Mouse (Mus musculus) heart, embryonic 11.5 days (tissue): ENCODE measurements at regions not wholly inside any gene's neighbourhood (a gene's known extent, or its start where the extent isn't known, plus 50 kb on each side); places are given as distances from the start of the nearest gene placed in this dataset.

Source experiments
- ATAC-seq: fragments of 200-750 bp; cut with Nextera tagmentation; replicated peaks from 2 replicates; pipeline ENCODE4 v1.8.0; 2017; ENCODE audit warnings: moderate library complexity; ENCODE audit not compliant: insufficient number of reproducible peaks, low FRiP score, low TSS enrichment
- H3K27ac ChIP-seq: fragments of 300-500 bp; sonication (generic); 2 replicates; pipeline ENCODE4 v1.5.1; 2014; ENCODE audit warnings: mild to moderate bottlenecking, low read depth, low read length
- H3K27me3 ChIP-seq: fragments of 300-500 bp; sonication (generic); 2 replicates; pipeline ENCODE4 v1.6.1; 2014; ENCODE audit warnings: mild to moderate bottlenecking, low read length, mixed read lengths; ENCODE audit not compliant: control insufficient read depth, insufficient read depth
- H3K36me3 ChIP-seq: fragments of 300-500 bp; sonication (generic); 2 replicates; pipeline ENCODE4 v1.6.1; 2014; ENCODE audit warnings: mild to moderate bottlenecking, low read length, moderate library complexity, mixed read lengths; ENCODE audit not compliant: control insufficient read depth, insufficient read depth
- H3K4me1 ChIP-seq: fragments of 300-500 bp; sonication (generic); 2 replicates; pipeline ENCODE4 v1.6.1; 2014; ENCODE audit warnings: low read length; ENCODE audit not compliant: control insufficient read depth, insufficient read depth
- H3K4me2 ChIP-seq: fragments of 300-500 bp; sonication (generic); 2 replicates; pipeline ENCODE4 v1.6.1; 2014; ENCODE audit warnings: mild to moderate bottlenecking, moderate library complexity
- H3K4me3 ChIP-seq: fragments of 300-500 bp; sonication (generic); 2 replicates; pipeline ENCODE4 v1.5.1; 2014; ENCODE audit warnings: low read depth, low read length
- H3K9ac ChIP-seq: fragments of 300-500 bp; sonication (generic); 2 replicates; pipeline ENCODE4 v1.6.1; 2014; ENCODE audit warnings: mild to moderate bottlenecking, low read depth, low read length, moderate library complexity
- H3K9me3 ChIP-seq: fragments of 300-500 bp; sonication (generic); replicated peaks from 2 replicates; pipeline ENCODE4 v1.6.1; 2016; ENCODE audit warnings: low read length; ENCODE audit not compliant: control insufficient read depth
- WGBS: fragments of 180-500 bp; shearing (Covaris S2); extraction: QIAGEN DNeasy Blood & Tissue Kit; methylation state at CpG from one replicate; pipeline ENCODE4 v1.1.7; 2014; ENCODE audit not compliant: insufficient replicate concordance; 5-methylcytosine and 5-hydroxymethylcytosine counted together

DNA sequence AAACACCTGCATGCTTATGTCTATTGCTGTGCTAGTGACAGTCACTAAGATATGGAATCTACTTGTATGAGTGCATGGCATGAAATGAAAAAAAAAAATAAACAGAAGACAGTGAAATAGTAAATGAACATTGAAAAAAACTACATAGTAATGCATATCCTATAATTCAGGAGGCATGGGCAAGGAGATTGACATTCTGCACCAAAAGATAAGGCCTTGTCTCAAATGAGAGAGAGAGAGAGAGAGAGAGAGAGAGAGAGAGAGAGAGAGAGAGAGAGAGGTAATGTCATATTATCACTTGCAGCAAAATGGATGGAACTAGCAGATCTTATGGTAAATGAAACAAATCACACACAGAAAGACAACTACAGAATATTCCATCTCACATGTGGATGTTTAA, 115.4 kb downstream of the Ube2e3 start:
- Histone ChIP-seq H3K27ac (no peak overlapping the region), H3K9me3 (no peaks in the 10 kb centered on the region), H3K4me1 (no peaks in the 10 kb centered on the region), H3K36me3 (no peaks in the 10 kb centered on the region), H3K9ac (no peak overlapping the region), H3K27me3 (no peaks in the 10 kb centered on the region), H3K4me2 (no peak overlapping the region), H3K4me3 (no peak overlapping the region)
- no peak for ATAC-seq

GRCm38 (mm10) chr2:78983944-78984498, 116.1 kb downstream of the Ube2e3 start:
- no peak overlapping the region for H3K27ac ChIP-seq
- ATAC-seq, result no peak
- H3K9ac ChIP-seq, result no peak overlapping the region
- no peaks in the 10 kb centered on the region for H3K9me3 ChIP-seq
- WGBS, result 65% methylated on average over 5 of the region's 5 CpGs
- no peaks in the 10 kb centered on the region for H3K36me3 ChIP-seq
- no peaks in the 10 kb centered on the region for H3K4me1 ChIP-seq
- no peak overlapping the region for H3K4me2 ChIP-seq
- H3K27me3 ChIP-seq, result no peaks in the 10 kb centered on the region
- H3K4me3 ChIP-seq, result no peak overlapping the region

GRCm38 (mm10) chr2:78986984-78987383, 119.1 kb downstream of the Ube2e3 start:
- Histone ChIP-seq H3K9ac (no peak overlapping the region), H3K27me3 (no peaks in the 10 kb centered on the region)
- WGBS, result 85% methylated on average over 7 of the region's 7 CpGs

DNA sequence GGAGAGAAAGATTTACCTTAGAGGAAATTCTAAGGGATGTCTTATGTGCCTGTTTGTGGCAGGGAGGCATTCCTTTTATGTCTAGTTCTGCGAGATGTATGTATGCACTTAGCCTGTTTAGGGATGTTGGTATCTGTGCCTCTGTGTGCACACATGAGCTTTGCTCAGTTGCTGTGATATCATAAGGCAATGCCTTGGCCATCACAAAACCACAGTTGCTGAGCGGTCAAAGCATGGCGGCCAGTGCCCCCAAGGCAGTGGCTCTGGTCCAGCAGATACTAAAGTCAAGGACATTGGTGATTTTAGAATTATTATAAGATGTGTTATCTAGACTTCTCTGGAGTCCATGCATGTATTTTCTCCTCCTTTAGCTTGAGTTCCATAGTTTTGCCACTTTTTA, 119.5 kb downstream of the Ube2e3 start:
- no peaks in the 10 kb centered on the region for H3K27me3 ChIP-seq
- H3K9ac ChIP-seq, result no peak overlapping the region
- peaks cover 7% of the 10 kb centered on the region; the same call in 1 of the 2 replicates for H3K4me1 ChIP-seq
- H3K9me3 ChIP-seq, result no peaks in the 10 kb centered on the region
- no peak overlapping the region for H3K4me2 ChIP-seq
- H3K4me3 ChIP-seq, result no peak overlapping the region
- H3K27ac ChIP-seq, result no peak overlapping the region
- ATAC-seq, result no peak
- no peaks in the 10 kb centered on the region for H3K36me3 ChIP-seq
- WGBS, result 89% methylated on average over 3 of the region's 3 CpGs

More at GRCm38 (mm10) chr2:78986984-78987383, 119.1 kb downstream of the Ube2e3 start:
- peaks cover 7% of the 10 kb centered on the region; the same call in 1 of the 2 replicates for H3K4me1 ChIP-seq
- H3K27ac ChIP-seq, result no peak overlapping the region
- no peak overlapping the region for H3K4me3 ChIP-seq
- H3K9me3 ChIP-seq, result no peaks in the 10 kb centered on the region
- ATAC-seq, result no peak
- no peaks in the 10 kb centered on the region for H3K36me3 ChIP-seq
- H3K4me2 ChIP-seq, result no peak overlapping the region

- 86% methylated on average over 2 of the region's 2 CpGs for WGBS
- peaks cover 7% of the 10 kb centered on the region; the same call in 1 of the 2 replicates for H3K4me1 ChIP-seq
- no peaks in the 10 kb centered on the region for H3K36me3 ChIP-seq
- no peak overlapping the region for H3K9ac ChIP-seq
- H3K27ac ChIP-seq, result no peak overlapping the region
- H3K9me3 ChIP-seq, result no peaks in the 10 kb centered on the region
- no peaks in the 10 kb centered on the region for H3K27me3 ChIP-seq
- no peak overlapping the region for H3K4me3 ChIP-seq
- no peak for ATAC-seq
- no peak overlapping the region for H3K4me2 ChIP-seq
Observed at GRCm38 (mm10) chr2:78988224-78988623, 120.3 kb downstream of the Ube2e3 start.

DNA sequence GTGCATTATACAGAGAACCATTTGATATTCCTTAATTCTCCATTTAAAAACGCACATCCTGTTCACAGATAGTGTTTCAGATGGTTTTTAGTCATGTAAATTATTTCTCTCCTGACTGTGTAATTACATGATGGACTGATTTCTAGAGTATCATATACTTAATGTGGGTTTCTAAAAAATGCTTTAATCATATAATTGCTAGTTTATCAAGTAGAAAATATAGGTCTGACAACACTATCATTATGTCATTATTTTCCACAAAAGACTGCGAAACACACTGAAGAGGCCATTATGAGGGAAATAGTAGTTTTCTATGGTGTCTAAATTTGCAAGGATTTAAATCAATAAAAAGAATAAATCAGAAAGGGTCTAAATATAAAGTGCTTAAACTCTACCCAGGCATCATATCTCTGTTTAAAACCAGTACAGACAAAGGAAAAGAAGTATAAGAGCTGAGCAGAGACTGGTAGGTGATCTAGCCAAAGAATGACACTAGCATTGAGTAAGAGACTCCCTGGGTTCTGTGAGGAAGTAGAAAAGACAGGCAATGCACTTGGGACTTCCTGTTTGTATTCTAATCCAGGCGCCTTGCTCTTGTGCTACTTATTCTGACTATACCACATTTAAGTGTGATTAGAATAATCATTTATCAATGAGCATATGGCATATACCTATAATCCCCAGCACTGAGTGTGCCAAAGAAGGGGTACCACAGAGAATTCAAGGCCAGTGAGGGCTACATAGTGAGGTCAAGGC, 127.1 kb downstream of the Ube2e3 start:
- Histone ChIP-seq H3K9ac (no peak overlapping the region), H3K9me3 (no peaks in the 10 kb centered on the region), H3K27ac (no peak overlapping the region), H3K4me3 (no peak overlapping the region), H3K36me3 (no peaks in the 10 kb centered on the region), H3K27me3 (no peaks in the 10 kb centered on the region), H3K4me2 (no peak overlapping the region), H3K4me1 (peaks cover 7% of the 10 kb centered on the region; the same call in 1 of the 2 replicates)
- ATAC-seq, result no peak
- 80% methylated on average over 3 of the region's 3 CpGs for WGBS

GRCm38 (mm10) chr2:78998637-78999036, 130.7 kb downstream of the Ube2e3 start:
- WGBS, result 93% methylated on average over 8 of the region's 8 CpGs
- no peaks in the 10 kb centered on the region for H3K36me3 ChIP-seq
- no peaks in the 10 kb centered on the region for H3K4me1 ChIP-seq
- no peak overlapping the region for H3K4me2 ChIP-seq
- no peaks in the 10 kb centered on the region for H3K27me3 ChIP-seq
- H3K9ac ChIP-seq, result no peak overlapping the region
- H3K9me3 ChIP-seq, result no peaks in the 10 kb centered on the region
- no peak overlapping the region for H3K27ac ChIP-seq
- H3K4me3 ChIP-seq, result no peak overlapping the region
- no peak for ATAC-seq

DNA sequence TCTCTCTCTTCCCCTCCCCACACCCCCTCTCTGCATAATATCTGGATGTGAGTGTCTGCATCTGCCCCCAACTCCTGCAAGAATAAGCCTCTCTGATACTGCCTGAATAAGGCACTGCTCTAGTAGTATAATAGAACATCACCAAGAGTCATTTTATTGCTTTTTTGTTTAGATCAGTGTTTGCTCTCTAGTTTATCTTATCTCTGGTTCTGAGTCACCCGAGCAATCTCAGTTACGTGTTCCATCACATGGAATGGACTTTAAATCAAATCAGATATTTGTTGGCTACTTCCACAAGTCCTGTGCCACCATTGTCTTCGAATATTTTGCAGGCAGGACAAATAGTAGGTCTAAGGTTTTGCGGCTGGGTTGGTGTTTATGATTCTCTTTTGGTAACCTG, 131.5 kb downstream of the Ube2e3 start:
- no peak overlapping the region for H3K27ac ChIP-seq
- ATAC-seq, result no peak
- 68% methylated on average over 4 of the region's 4 CpGs for WGBS

DNA sequence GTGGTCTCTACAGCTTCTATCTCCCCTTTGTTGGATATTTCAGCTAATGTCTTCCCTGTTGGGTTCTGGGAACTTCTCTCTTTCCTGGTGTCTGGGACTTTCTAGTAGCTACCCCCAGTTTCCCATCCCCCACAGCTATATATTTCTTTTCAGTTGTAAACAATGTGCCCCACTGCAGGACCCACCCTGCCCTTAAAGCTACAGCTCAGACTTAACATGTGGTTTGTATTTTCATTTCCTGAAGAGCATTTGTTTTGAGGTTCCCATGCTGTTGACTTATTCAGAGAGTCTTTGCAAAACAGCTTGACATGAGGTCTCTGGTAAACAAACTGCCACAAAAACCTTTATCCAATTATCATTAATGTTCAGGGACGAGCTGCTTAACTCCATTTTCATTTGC, 136.9 kb downstream of the Ube2e3 start:
- Histone ChIP-seq H3K4me2 (no peak overlapping the region), H3K4me3 (no peak overlapping the region), H3K4me1 (no peaks in the 10 kb centered on the region), H3K36me3 (no peaks in the 10 kb centered on the region), H3K9ac (no peak overlapping the region), H3K9me3 (no peaks in the 10 kb centered on the region), H3K27ac (no peak overlapping the region), H3K27me3 (no peaks in the 10 kb centered on the region)
- no peak for ATAC-seq
- 39% methylated on average over 1 of the region's 1 CpGs for WGBS

More for the DNA sequence above, 131.5 kb downstream of the Ube2e3 start:
- H3K9ac ChIP-seq, result no peak overlapping the region
- H3K9me3 ChIP-seq, result no peaks in the 10 kb centered on the region
- no peak overlapping the region for H3K4me2 ChIP-seq
- H3K27me3 ChIP-seq, result no peaks in the 10 kb centered on the region
- H3K4me1 ChIP-seq, result no peaks in the 10 kb centered on the region
- H3K36me3 ChIP-seq, result no peaks in the 10 kb centered on the region
- H3K4me3 ChIP-seq, result no peak overlapping the region
